Mouse (Mus musculus) frontal cortex, adult 2 months (tissue): ENCODE measurements around the gene Lman1l. TPM values are rescaled to one million over a fixed set of nuclear protein-coding genes. Genes with fewer than 3 reads are reported as not detected.

Experiments
- DNase-seq, 2 experiments: peaks; one replicate each; pipeline ENCODE4 v3.0.0; 2022; ENCODE audit warnings: low spot score in 1 of 2; ENCODE audit errors: extremely low spot score in 1 of 2
- polyA plus RNA-seq: library from polyadenylated mRNA; depleted of rRNA; stranded (reverse); fragments of >200 nt; gene quantifications from 2 replicates; pipeline ENCODE4 v1.2.3, GENCODE M21; 2012

The Lman1l gene
- polyA plus RNA-seq, 1 experiment: 0.12 TPM

DNA sequence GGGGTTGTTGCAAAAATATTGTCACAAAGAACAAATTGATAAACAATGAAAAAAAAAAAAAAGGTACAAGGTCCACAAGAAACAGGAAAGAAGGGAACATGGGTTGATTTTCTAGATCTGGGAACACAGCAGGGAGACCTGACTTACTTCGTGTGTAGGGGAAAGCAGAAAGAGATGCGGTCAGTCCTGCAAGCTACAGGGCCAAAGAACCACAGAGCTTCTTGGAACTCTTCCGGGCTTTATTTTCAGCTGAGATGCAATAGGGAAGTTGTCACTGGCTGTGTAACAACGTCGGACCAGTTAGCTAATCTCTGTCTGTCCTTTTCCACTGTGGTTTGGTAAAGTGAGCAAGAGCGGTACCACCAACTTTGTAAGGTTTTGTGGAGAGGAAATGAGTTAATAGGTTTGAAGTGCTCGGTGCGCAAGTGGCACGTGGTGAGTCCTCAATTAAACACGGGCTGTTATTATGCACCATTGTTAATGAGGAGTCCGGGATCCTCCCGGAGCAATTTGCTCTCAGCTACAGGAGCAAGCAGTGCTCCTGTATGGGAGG lies 26.1 kb upstream of the Lman1l start:
- DNase-seq: no peak

DNA sequence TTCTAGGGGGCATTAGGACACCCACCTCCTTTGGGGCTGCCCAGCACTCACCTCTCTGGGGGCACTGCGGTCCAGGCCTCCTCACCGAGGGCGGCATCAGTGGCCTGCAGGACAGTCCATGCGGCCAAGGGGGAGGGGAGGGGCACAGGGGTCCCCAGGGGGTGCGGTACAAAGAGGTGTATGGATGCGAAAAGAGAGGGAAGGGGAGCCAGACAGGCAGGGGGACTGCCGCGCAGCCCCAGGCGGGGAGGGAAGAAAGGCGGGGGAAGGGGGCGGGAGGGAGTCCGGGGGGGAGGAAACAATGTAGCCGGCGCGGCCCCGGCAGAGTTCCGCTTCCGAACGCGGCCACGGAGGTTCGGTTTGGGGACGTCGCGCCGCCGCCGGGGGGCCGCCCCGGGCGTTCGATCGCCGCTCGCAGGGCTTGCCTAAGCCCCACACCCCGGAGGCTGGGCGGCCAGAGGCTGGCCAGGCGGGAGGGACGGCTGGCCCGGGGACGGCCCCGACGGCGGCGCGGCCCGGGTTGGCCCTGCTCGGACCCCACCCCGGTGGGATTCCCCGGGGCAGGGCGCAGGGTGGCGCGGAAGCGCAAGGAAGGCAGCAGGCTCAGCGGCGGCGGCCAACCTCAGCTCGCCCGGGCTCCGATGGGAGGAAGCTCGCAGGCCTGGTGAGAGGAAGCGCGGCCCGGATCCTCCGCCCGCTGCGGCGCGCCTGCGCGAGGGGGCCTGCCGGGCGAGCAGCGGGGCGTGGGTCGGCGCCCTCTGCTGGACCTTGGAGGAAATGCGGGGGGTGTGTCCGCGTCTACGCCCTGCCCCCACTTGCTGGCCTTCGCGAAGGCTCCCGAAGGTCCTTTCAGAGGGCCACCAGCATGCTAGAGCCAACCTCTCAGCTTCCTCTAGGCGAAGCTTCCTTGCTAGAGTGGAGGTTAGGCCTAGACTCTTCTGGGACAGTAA lies 24.6 kb upstream of the Lman1l start:
- peak; percentile 74 to 95 for DNase-seq

DNA sequence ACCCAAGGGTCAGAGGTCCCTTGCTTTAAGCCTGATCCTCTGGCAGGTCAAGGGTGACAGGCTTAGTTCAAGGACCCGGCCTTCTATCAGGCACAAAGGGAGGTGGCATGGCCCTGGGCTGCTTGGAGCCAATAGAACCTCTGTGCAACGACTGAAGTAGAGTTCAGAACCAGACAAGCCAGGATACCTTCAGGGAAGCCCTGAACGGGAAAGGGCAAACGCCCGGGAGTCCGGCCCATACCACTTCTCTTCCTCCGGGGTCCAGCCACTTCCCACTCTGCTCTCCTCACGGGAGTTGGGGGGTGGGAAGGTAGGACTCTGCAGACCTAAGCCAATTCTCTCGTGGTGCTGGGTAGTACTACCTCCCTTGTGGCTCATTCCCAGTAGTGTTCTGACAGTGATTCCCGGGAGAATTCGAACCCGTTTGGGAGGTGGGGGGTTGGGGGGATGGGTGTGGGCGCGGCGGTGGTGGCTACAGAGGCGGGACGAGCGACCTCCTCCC lies 23.9 kb upstream of the Lman1l start:
- no peak for DNase-seq

DNA sequence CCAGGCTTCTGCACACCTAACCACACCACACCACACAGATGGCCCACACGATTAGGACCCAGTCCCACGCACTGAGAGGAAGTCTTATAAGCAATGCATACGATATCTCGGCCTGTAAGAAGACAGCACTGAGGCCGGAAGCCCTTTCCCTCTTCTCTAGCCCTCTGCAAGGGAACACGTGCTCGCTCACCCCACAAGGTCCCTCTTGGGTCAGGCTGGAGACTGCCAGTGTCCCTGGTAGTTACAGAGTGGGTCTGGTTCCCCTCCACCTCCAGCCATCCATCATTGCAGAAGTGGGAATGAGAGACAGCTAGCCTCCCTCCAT lies 23.2 kb upstream of the Lman1l start:
- no peak for DNase-seq

DNA sequence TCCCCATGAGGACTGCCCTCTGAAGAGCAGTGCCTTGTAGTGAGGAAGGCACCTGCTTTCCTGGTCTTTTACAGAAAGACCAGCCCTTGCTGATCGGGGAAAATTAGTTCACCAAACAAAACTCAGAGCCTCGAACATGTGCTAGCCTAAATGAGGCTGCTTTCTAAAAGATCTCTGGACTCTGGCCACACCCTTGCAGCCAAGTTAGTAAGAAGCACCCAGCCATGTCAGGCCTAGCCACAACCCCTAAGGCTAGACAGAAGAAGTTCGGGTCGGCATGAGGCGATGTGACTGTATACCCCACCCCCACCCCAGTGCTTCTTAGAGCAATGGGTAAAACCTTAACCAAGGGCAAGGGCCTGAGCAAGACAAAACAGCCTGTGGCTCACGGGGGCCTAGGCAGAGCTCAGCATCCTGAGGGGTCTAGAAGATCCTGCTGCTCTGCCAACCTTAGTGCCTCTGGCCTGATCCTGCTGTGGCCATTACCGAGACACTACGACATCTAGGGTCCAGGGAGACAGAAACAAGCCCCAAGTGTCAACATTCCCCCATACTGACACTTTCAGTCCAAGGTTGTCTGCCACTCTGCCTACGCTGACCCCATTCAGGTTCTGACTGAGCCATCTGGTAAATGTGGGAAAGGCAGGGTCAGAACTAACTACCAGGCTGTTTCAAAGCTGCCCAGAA lies 22.7 kb upstream of the Lman1l start:
- no peak for DNase-seq

DNA sequence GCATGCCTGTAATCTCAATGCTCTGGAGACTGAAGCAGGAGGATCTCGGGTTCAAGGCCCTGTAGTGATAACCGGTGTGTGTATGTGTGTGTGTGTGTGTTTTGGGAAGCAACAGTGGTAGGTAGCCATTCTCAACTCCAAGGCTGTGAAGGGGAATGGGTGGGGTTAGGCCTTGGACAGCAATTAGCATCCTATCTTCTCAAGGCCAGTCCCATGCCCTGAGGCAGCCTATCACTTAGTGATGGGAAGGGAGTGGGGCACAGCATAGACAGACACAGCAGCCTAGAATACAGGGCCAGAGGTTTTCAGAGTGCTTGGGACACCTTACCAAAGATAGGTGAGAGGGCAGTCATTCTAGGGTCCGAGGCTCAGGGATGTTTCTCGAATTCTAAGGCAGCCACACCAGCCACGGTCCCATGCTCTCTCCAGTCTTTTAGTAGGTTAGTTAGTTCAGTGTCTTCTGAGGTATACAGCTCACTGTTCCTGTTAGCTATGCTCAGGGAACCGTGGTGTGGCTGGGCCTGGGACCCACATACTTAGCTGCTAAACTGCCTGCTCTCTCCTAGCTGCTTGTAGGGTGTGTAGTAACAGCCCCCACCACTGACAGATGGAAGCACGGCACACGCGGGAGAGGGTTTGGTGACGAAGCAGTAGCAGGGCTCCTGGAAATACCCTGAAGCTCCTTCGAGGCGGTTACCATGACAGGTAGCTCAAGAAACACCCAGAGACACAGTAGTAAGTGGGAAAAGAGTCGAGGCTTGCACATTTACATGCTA lies 21.4 kb upstream of the Lman1l start:
- DNase-seq: no peak

DNA sequence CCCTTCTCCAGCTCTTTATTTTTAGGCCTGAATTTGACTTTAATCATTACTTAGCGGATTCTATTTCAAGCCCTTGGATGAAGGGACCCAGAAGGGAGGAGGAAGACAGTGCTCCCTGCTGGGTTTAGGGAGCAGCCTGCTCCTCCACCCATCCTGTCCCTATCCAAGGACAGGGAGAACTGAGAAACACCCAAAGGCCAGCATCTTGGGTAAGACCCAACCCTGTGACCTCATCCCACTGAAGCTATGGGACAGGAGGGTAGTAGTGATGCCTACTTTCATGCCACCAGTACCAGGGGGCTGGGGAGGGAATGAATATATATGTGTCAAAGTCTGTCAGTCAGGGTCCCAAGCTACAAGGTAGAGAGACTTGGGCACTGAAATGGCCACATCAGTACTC lies 20.4 kb upstream of the Lman1l start:
- DNase-seq: no peak

DNA sequence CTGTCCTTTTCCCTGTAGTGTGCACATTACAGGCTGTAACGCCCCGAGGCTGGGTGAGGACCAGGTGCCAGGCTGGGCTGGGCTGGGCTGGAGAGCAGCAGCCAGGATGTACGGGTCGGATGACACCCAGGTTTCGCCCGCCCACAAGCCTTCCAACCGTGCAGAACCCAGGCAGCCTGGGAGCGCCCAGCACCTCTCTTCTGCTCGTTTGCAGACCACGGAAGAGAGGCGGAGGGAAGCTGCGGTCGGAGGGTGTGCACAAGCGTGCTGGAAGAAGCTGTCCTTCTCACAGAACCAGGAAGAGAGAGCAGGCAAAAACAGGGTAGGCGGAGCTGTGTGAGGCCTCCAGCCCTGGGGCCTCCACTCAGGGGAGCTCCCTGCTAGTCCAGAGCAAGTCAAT lies 19.8 kb upstream of the Lman1l start:
- no peak for DNase-seq

DNA sequence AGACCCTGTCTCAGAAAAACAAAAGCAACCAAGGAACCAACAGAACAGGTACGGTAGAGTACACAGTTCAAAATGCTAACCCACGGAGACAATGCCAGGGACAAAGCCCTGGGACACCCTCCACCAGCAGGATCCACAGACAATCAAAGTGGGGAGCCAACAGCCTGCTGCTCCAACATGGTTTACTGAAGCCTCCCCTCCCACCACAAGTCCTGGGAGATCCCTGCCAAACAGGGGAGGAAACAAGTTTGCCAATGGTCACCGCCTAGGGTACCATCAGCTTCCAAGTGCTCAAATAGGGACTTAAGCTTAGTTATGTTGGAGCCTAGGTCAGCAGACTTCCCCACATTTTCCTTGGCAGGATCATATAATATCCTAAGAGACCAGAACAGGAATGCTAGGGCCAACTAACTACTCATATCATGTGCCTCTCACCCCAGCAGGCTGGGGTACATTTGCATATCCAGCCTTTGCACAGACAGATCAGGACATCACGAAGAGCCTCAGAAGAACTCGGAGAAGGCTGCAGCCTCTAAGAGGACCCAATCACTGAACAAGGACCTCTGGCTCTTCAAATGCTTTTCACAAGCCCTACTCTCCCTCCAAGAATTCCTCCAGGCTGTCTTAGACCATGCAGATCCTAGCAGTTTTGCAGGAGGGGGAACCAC lies 19.2 kb upstream of the Lman1l start:
- no peak for DNase-seq

DNA sequence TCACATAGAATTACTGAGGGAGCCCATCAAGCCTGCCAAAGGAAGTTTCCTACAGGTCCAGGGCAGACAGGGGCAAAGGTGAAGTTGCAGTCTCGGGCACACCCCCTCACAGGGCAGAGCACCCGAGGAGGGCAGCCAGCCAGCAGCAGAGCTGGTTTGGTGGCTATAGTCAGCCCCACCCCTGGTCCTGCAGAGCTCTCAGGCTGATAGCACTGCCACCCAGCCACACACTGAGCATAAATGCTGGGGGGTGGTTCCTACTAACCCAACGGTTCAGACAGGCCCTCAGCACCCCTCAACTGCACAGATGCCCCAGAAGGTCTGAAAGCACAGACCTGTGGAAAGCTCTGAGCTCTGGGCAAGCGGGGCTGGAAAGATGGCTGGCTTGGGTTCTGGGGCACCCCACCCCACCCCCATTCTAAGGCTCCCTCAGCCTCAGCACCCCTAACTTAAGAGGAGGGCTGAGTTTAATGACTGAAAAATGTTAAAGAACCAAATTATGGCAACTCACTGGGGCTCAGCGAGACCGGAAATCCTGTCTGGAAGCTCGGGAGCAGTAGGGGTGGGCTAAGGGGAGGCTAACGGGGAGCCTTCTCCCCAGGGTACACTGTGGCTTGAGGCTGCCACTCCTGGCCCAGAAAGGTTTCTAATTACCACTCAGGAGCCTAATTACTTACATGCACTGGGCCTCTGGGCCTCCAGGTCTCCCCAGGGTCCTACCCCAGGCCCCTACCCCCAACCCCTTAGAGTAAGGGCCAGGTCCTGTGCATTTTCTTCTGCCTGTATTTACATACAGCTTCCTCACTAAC lies 18.3 kb upstream of the Lman1l start:
- no peak for DNase-seq

DNA sequence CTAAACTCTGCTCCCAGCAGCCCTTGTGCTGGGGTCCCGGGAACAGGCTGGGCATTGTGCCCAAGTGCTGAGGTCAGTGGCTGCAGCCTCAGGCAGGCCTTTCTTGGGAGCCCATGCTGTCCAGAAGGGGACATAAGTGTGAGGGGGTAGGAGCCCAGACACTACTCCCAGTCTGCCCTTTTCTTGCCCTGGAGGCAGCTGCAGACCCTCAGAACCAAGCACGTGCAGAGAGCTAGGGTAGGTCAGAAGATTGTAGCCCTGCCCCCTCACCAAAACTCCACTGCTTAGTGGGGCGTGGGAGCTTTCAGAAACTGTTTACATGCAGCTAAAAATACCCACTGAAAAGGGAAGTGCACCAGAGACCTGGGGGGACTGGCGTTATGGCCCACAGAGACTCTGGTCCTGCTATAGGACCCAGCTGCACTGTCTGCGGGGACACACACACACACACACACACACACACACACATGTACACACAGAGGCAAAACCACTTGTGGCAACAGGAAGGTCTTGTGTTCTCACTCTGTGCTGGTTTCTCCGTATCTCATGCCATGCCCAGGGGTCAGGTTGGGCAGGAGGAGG lies 17.3 kb upstream of the Lman1l start:
- DNase-seq: no peak

DNA sequence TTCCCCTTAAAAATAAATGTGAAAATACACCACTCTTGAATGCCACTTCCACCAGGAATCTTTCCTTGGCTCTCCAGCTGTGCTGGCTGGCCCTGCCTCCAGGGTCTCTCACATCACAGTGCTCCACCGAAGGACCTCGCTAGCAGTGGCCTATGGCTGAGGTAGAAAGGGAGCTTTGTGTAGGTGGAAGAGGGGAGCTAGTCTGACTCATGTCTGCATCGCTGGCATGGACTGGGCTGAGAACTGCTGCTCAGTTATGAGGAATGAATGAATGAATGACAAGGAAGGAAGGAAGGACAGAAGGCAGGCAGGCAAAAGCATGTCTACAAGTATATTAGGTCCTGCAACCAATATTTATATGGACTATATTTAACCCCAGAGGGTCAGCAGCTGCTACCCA lies 16.7 kb upstream of the Lman1l start:
- DNase-seq: no peak

DNA sequence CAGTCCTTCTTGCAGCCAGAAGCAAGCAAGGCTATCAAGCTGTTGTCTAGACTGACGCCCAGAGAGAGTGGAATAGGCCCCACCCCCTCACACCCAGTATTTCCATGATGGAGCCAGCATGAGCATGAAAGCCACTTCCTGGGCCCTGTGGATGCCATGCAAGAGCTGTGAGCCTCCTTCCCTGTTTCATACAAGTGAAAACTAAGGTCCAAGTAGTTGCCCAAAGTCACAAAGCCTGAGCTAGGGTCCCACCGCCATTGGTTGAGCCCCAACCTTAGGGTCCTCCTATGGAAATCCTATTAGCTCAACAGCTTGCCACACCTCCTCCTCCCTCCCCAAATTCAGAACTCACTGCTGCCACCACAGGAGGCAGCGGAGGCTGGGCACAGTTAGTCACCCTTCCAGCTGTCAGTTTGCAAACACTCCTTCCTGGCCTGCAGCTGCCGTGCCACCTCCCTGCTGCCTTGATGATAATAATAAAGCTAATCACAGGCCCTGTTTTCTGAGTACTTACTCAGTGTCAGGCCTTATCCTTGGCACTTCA lies 13.0 kb upstream of the Lman1l start:
- peak in 1 of 2 experiments; percentile 63 for DNase-seq

DNA sequence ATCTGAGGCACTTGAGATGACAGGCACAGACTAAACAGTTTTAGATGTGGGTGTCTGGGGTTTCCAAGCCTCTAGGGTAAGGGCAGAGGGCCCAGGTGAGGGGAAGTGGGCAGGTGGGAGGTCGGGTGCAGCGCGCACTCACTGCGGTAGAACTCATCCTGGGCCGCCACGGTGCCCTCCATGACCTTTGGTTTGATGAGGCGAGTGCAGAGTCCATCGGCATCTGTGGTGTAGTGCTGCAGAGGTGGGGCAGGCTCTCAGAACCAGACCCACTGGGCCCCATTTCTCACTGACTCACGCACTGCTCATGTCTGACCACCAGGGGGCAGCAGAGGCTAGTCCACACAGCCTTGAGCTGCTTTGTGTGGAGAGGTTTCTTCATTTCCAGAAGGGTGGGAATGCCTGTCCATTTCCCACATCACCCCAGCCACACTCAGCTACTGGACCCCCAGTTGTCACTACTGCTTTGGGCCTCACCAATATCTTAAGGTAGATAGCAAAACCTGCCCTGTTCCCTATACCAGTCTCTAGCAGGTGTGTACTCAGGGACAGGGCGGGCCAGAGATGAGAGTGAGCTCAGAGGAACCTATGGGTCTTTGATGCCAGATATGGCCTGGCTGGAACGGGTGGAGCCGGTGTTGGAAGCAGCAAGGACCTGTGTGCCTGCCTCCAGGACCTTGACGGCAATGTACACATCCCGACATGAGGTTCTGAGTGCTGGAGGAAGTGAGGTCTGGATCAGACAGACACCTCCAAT lies 8.7 kb upstream of the Lman1l start:
- DNase-seq: peak in 1 of 2 experiments; percentile 84

DNA sequence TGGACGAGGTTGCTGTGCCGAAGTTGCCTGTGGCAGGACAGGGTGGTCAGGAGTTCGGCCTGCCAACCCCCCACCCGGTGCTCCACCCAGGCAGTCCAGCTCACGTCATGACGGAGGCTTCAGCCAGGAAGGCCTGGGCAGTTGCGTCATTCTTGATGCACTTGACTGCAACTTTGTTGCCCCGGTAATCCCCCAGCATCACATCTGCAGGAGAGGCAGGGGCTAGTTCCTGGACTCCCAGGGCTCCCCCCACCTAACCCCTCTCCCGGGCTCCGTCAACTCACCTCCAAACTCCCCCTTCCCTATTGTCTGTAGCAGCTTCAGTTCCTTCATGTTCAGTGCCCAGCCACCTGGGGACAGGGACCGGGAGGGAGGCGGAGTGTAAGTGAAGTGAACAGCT lies 8.1 kb upstream of the Lman1l start:
- DNase-seq: no peak

DNA sequence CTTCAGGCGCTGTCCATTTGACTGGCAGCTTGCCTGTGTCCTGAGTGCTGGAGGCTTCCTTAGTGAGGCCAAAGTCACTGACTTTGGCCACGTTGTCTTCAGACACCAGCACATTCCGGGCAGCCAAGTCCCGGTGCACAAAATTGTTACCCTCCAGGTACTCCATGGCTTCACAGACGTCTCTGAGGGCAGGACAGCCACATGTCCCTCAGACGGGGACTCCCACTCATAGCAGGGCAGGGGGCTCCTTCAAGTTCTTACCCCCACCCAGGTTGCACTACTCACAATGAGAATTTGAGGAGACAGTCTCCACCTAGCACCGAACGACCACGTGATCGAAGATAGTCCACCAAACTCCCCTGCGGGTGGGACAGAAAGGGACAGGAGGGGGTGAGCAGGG lies 7.3 kb upstream of the Lman1l start:
- no peak for DNase-seq

DNA sequence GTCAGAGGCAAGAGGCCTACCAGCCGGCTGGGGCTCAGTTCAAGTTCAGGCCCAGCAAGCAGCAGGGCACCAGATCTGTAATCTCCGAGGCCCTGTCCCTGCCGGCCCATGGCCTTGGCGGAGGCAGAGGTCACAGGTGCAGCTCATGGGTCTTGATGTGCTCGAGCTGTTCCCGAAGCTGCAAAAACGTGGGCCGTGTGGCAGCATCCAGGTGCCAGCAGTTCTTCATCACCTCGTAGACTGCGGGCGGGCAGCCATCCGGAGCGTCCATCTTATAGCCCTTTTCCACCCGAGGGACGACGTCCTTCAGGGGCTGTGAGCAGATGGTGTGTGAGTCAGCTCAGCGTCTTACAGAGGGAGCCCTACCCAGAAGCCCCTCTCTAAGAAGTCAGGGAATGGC lies 6.6 kb upstream of the Lman1l start:
- DNase-seq: no peak
